Mouse (Mus musculus) C2C12 (cell line): ENCODE measurements around the gene Gpr149.

Experiments used
- CEBPB ChIP-seq: IDR thresholded peaks from one replicate; pipeline ENCODE4 v1.6.1; 2011; ENCODE audit warnings: low read depth, mild to moderate bottlenecking, control low read depth, moderate library complexity
- CTCF ChIP-seq: IDR thresholded peaks from one replicate; pipeline ENCODE4 v1.5.1; 2011; ENCODE audit not compliant: control insufficient read depth, insufficient read depth, insufficient read length
- MAX ChIP-seq: IDR thresholded peaks from one replicate; pipeline ENCODE4 v1.6.1; 2011; ENCODE audit warnings: mild to moderate bottlenecking, control low read depth
- USF1 ChIP-seq: IDR thresholded peaks from one replicate; pipeline ENCODE4 v1.6.1; 2011; ENCODE audit warnings: low read depth, mild to moderate bottlenecking, control low read depth, moderate library complexity

DNA sequence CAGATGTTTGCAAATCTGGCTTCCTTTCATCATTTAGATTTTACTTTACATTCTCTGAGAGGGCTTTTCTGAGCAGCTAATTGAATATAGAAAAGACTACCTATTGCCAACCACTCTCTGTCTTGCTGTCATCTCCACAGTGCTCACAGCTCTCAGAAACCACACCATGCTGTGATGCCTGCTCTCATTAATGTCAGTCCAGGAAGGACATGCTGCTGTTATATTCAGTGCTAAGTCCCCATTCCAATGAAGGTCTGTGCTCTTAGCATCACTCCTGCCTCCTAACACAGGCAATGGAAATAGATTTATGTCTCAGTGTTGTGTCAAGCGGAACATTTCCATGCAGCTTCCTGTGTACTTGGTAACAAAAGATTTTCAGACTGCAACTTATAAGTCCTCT is 45.6 kb upstream of the Gpr149 start:
- TF ChIP-seq CTCF = no peak
- TF ChIP-seq USF1 = no peak
- no peak for TF ChIP-seq CEBPB
- TF ChIP-seq MAX = no peak
